Mouse (Mus musculus) gastrocnemius, postnatal 36 days (tissue): ENCODE data around the gene Mmrn2. TPM values are rescaled to one million over a fixed set of nuclear protein-coding genes. Genes with fewer than 3 reads are reported as not detected.
"Not testable (repeated sequence)": the region's sequence is repeated elsewhere in the genome, so short reads cannot be mapped to it uniquely, and the experiment has no call there.

Source experiments
- DNase-seq, 2 experiments: peaks; one replicate each; pipeline ENCODE4 v3.0.0; 2022
- intact Hi-C: fragments of 180-260 bp; cut with DNase I; formaldehyde crosslinking; loops from one replicate; pipeline ENCODE4 v1.15.1; 2025
- total RNA-seq, 2 experiments: library from RNA; stranded (reverse); gene quantifications; 2 replicates each; pipeline ENCODE4 v1.2.3; 2021

The Mmrn2 gene
- total RNA-seq, 2 experiments from 2014 or later = 10.1 to 11.4 TPM

DNA sequence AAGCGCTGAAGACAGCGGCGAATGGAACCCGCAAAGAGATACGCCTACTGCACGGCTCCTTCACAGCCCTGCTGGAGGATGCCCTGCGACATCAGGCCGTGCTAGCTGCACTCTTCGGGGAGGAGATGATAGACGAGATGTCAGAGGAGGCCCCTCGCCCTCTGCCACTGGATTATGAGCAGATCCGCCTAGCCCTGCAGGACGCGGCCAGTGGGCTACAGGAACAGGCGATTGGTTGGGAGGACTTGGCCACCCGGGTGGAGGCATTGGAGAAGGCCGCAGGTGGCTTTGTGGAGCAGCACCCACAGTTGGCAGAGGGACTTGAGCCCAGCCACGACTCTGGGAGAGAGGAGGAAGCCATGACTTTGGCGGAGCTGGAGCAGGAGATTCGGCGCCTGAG lies 23.6 kb downstream of the Mmrn2 start:
- DNase-seq = no peak
- intact Hi-C loops = loop anchor here (2.0 kb wide), 1 partner anchor 28 kb away; no protein-coding TSS in a partner anchor

DNA sequence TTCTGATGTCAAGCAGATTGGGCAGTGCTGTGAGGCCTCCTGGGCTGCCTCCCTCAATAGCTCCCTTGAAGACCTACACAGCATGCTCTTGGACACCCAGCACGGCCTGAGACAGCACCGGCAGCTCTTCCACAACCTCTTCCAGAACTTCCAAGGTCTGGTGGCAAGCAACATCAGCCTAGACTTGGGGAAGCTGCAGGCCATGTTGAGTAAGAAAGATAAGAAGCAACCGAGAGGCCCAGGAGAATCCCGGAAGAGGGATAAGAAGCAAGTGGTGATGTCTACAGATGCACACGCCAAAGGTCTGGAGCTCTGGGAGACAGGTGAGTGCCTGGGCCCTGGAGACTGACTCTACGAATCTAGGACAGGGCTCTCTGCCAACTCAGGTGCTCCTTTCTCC lies 24.0 kb downstream of the Mmrn2 start:
- intact Hi-C loops = loop anchor here (2.0 kb wide), 1 partner anchor 28 kb away; no protein-coding TSS in a partner anchor
- DNase-seq = no peak

DNA sequence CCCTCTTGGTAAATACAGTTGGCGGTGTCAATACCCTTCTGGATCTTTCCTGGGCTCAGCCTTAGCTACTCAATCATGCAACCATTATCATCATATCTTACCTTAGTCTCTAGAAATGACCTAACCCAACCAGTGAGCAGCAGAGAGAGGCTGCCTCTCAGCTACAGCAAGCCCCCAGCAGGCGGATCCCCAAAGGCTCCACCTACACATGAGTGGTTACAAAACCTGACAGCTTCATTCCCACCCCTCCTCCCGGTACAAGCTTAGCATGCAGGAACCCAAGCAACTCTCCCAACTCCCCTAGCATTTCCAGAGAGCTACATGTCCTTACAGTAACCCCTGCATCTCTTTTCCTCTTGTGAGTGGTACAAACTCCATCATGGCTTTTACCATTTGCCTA lies 24.8 kb downstream of the Mmrn2 start:
- intact Hi-C loops = no loop called here
- DNase-seq = no peak

DNA sequence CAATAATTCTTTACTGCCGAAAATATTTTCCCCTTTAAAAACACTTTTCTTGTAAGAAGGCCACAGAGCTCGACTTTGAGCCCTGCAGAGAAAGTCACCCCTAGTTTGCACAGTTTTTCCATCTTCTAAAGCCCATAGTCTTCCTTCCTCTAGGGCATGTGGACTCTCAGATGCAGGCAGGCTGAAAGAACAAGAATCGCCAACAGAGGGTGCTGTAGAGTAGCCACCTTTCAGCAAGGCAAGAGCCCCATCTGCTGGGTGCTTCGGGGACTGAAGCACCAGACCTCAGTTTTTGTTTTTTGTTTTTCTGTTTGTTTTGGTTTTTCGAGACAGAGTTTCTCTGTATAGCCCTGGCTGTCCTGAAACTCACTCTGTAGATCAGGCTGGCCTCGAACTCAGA lies 25.9 kb downstream of the Mmrn2 start:
- intact Hi-C loops = no loop called here

DNA sequence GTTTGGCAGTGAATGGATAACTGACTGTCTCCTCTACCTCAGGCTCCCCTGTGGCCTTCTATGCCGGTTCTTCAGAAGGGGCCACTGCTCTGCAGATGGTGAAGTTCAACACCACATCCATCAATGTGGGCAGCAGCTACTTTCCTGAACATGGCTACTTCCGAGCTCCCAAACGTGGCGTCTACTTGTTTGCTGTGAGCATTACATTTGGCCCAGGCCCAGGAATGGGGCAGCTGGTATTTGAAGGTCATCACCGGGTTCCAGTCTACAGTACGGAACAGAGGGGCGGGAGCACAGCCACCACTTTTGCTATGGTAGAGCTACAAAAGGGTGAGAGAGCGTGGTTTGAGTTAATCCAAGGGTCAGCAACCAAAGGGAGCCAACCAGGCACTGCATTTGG lies 27.6 kb downstream of the Mmrn2 start:
- intact Hi-C loops = no loop called here

More for the DNA sequence above, 25.9 kb downstream of the Mmrn2 start:
- peak; percentile 68 to 77 for DNase-seq

DNA sequence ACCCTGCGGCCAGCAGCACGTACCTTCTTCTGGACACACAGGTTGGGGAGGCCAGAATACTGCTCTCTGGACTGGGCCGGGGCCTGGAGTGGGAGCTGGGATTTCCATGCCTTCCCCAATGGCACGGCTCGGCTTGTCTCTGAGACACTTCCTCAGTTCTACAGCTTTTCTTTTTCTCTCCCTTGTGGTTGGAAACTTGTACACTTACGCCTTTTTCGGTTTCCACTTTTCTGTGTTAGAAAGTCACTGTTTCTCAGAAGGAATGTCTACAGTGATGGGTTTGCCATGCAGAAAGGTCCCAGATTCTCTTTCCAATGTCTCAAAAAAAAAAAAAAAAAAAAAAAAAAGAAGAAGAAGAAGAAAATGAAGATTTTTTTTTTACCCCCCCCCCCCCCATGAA lies 28.2 kb downstream of the Mmrn2 start:
- DNase-seq = no peak
- intact Hi-C loops = no loop called here

More for the DNA sequence above, 27.6 kb downstream of the Mmrn2 start:
- no peak for DNase-seq

DNA sequence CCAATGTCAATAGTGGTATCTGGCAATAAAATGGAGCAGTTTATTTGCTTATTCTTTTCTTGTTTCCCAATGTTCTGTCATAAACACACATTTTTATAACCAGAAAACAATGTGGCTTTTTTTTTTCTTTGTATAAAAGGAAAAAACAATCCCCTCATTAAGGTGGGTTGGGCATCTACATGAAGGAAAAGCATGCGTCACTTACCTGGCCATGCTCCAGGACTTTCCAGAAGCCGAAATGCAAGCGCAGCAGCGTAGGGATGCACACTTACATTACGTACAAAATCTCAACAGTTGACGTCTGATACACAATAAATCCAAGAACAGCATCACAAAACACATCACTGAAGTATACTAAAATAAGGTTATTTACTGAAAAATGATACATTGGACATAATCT lies 35.5 kb downstream of the Mmrn2 start:
- intact Hi-C loops = no loop called here
- no peak for DNase-seq

DNA sequence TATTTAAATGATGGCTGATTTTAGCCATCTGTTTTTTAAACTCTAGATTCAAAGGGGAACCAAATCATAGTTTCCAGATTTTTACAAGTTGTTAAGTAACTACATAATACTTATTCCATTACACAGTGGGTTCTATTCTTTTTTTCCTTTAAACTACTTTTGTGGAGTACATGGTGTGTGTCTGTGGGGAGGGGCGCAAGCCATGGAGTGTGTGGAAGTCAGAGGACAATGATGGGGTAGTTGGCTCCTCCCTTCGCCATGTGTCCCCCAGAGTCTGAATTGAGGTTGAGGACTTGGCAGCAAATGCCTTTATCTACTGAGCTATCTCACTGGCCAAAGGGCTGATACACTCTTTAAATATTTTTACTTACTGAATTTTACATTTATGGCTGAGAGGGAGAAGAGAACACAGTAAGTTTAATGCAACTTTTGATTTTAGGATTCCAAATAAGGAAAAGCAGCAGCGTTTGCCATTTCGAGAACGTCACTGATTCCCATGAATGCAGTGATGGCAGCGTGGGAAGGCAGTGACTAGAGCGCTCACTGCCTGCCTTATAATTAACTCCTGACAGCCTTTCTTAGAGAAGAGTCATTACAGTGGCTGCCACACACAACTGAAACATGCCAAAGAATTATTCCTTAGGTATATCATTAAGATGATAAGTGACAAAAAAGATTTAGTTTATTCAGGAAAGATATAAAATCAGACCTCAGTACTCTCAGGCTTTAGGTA lies 37.1 kb downstream of the Mmrn2 start:
- intact Hi-C loops = no loop called here
- DNase-seq = no peak

DNA sequence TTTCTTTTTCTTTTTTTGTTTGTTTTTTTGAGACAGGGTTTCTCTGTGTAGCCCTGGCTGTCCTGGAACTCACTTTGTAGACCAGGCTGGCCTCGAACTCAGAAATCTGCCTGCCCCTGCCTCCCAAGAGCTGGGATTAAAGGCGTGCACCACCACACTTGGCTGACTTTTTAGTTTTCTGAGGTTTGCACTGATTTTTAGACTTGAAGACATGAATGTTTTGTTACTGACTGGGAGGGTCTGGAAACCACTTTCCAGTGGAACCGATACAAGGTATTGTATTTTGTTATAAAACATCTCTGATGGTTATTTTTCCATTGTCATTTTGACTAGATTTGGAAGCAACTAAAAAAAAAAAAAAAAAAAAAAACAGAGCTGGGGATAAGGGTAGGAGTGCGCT lies 41.7 kb downstream of the Mmrn2 start:
- DNase-seq, intact Hi-C loops: not testable (repeated sequence)

DNA sequence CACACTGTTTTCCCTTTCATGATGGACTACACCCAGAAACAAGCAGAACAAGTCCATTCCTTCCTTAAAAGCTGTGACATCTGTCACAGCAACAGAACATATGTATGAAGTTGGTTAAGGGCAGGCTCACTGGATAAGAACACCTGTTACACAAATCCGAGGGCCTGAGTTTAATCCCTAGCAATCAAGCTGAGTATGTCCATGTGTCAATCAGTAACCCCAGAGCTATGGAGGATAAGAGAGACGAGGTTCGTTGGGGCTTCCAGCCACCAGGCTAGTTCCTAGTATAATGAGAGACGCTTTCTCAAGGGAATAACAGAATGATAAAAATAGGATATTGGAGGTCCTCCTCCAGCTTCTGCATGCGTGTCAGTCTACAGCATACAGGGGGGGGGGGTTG lies 42.2 kb downstream of the Mmrn2 start:
- no peak for DNase-seq
- intact Hi-C loops = no loop called here

DNA sequence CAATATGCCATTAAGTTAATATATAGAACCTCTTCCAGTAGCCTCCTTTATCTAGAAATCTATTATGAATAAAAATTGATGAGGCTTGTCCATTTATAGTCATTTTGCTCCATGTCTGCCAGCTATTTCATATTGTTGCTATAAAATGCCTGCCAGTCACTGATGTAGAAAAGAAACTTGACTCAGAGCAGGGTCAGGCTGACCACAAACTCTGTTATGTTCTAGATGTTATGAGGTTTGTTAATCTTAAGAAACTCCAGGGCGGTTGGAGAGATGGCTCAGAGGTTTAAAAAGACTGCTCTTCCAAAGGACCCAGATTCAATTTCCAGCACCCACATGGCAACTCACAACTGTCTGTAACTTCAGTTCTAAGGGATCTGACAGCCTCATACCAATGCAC lies 45.8 kb downstream of the Mmrn2 start:
- DNase-seq = no peak
- intact Hi-C loops = no loop called here

DNA sequence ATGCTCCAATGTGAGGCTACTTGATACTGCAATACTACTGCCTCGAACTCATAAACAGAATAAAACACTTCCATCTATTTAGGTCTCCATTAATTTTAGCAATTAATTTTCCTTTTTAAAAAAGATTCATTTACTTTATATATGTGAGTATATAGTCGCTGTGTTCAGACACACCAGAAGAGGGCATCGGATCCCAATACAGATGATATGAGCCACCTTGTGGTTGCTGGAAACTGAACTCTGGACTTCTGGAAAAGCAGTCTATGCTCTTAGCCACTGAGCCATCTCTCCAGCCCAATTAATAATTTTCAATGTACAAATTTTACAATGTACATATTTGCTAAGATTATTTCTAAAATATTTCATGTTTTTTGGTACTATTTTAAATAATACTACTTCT lies 53.0 kb downstream of the Mmrn2 start:
- intact Hi-C loops = no loop called here
- DNase-seq = no peak

DNA sequence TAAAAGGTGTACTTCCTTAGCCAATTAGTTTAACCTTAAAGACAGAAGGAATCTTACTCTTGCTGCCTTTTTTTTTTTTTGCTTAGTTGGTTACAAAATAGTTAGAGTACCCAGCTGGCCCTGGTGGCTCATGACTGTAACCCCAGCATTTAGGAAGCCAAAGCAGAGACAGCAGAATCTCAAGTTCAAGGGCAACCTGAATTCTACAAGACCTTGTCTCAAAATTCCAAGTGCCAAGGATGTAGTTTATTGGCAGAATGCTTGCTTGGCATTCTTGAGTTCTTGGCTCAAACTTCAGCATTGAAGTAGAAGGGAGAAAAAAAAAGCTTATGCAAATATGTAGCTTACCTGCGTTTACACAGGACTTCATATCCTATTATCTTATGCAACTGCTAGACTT lies 53.8 kb downstream of the Mmrn2 start:
- intact Hi-C loops = no loop called here

DNA sequence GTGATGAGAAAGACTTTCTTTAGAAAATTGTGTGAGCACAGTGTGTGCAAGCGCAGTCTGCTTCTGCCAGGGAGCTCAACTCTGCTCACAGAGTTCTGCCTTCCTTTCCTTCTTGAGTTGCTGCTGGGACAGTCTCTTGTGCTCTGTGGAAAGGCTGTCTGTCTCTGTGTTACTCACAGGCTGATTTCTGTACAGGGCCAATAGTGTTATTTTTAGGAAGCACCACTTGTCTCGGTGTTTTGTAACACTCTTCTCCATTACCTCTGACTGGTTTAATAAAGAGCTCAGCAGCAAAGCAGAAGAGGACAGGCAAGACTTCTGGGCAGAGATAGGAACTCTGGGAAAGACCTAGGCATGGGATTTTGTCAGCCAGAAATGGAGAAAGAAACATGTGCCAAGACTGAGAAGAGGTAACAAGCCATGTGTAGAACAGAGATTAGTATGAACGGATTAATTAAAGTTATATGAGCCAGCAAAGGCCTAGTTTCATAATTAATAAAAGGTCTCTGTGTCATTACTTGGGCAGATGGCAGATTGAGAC lies 65.3 kb downstream of the Mmrn2 start:
- DNase-seq = no peak
- intact Hi-C loops = no loop called here

More for the DNA sequence above, 53.8 kb downstream of the Mmrn2 start:
- DNase-seq = no peak

DNA sequence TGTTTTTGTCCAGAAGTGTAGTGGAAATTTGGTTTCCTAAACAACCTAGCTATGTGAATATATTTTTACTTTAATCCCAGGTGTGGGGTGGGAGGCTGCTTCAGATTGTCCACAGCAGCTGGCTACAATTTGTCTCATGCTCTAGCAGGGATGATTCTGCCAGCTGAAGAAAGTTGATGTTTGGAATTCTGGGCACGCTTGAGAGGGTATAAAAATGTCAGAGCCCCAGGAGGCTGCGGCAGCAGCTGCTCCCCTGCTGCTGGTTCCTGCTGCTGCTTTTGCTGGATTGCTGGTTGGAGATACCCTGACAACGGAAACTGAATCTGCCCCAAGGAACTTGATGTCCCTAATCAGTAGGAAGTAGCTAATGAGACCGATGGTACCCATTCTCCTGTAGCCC lies 67.3 kb downstream of the Mmrn2 start:
- intact Hi-C loops = no loop called here
- DNase-seq = no peak

DNA sequence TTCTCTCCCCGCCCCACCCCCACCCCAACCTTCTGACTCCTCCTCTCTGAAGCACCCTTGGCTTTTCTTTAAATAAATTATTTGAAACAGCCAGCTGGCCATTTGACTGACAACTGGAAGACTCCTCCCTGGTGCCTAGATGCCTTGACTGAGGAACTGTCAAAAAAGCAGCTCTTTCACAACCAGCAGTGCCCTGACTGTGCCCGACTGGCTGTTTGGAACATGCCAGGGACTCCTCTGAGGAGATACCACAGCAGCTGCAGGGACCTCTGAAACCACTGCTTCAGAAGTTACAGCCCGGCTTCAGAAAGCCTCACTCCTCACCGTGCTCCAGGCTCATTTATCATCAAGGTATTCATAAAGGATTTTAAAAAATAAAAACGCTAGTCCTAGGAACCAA lies 69.1 kb downstream of the Mmrn2 start:
- no peak for DNase-seq
- intact Hi-C loops = no loop called here

DNA sequence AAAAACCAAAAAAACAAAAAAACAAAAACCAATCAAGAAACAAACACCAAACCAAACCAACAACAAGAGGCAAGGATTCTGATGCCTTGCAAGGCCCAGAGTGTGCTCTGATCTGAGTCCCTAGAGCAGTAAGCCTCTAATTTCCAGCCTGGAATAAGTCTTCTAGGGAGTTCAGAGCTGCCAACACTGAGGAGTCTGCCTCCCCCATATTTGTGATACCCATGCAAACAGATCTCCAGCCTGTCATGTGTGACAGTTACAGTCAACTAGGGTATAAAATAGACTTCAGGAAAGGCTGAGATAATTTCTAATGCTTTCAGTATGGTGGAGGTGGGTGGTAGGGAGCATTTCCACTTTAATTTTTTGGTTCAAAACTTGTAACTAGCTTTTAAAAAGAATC lies 69.7 kb downstream of the Mmrn2 start:
- DNase-seq = no peak
- intact Hi-C loops = no loop called here

DNA sequence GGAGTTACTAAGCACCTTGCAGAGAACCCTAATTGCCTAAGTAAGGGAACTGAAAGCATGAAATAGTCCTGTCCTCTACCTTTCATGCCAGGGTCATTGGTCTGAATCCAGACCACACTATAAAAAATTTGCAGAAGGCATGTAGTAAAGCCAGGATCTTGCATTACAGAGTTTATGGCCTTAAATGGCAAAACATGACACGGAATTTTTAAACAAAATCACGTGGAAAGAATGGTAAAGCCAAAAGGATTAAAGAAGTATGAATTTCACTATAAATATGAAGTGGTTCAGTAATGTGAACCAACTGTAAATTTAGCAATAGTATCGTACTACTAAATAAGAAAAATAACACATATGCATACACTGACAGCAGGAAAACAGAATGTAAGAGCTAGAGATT lies 70.1 kb downstream of the Mmrn2 start:
- no peak for DNase-seq
- intact Hi-C loops = no loop called here

DNA sequence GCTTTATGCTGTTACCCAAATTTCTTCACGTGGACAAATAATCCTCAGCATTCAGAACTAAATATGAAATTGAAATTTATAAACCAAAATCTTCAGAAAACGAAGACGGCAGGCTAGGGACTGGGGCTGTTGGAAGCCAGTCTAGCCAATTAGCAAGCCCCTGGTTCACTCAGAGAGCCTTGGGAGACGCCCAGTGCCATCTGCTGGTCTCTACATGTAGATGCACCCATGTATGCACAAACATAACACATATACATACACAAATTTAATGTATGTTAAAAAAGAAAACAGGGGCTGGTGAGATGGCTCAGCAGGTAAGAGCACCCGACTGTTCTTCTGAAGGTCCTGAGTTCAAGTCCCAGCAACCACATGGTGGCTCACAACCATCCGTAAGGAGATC lies 71.4 kb downstream of the Mmrn2 start:
- intact Hi-C loops = no loop called here
- DNase-seq = no peak

DNA sequence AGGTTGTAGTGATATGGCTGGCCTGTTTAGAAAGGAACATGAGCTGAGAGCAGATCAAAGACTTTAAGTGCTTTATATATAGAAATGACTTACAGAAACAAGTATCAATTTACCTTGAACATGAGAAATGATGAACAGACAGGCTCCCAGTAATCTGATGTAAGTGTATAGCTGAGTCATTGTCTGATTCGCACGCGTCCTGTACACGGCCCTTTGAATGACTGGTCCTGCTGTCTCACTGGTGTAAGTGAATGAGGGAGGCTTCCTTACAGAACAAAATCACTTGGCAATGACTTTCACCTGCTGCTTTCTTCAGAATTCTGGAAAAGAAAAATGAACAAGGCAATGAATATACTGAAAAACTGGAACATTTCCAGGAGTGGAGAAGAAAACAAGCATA lies 72.4 kb downstream of the Mmrn2 start:
- intact Hi-C loops = no loop called here
- no peak for DNase-seq

DNA sequence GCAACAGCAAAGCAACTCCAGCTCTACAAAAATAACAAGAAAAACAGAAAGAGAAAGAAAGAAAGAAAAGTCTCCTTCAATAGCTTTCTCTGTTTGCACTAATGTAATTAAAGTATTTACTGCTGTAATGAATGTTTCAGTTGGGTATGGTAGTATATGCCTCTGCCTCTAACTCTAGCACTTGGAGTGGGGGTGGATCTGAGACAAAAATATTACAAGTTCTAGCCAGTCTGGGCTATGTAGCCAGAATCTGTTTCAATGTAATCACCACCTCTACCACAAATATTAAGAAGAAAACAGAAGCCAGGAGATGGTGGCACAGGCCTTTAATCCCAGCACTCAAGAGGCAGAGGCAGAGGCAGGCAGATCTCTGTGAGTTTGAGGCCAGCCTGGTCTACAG lies 73.1 kb downstream of the Mmrn2 start:
- intact Hi-C loops = no loop called here

DNA sequence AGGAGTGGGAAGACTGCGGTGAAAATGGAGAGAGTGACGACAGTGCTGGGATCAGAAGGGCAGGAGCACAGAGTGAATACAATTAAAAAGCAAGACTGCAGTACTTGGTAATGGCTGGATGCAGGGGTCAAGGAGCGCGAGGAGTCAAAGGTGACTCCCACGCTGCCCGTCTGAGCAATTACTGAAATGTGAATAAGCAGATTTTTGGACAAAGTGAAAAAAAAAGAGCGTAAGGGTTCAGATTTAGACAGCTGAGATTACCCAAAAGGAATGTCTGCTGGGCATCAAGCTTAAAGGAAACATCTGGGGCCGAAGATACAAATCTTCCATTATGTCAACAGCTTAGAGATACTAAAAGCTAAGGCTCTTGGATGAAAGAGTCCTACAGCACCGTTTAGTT lies 74.5 kb downstream of the Mmrn2 start:
- DNase-seq = no peak
- intact Hi-C loops = no loop called here

More for the DNA sequence above, 73.1 kb downstream of the Mmrn2 start:
- no peak for DNase-seq

DNA sequence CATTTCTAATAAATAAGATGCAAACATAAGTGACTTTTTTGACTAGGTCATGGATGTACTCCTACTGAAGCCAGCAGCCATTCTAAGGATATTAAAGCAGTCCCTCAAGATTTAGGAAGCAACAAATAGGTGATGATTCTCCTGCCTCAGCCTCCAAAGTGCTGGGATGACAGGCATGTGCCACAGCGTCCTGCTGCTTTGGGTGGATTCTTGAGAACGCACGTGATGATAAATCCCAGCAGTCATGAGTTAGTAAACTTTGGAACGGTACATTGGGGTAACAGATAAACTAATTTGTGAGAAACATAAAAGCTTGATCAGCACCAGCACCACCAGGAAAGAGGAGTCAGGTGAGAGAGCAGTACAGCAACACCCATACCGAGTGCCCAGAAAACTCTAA lies 75.2 kb downstream of the Mmrn2 start:
- DNase-seq = no peak

More for the DNA sequence above, 75.2 kb downstream of the Mmrn2 start:
- intact Hi-C loops = no loop called here
